Mouse (Mus musculus): Measurements from ENCODE around the gene Ccnk. TPM values are rescaled to one million over a fixed set of nuclear protein-coding genes. Genes with fewer than 3 reads are reported as not detected.
A peak's percentile ranks its signal among the peaks of the same experiment; 100 is the strongest.

Gene Ccnk
- polyA plus RNA-seq, 1 experiment from 2014 or later: 4.3 TPM

DNA sequence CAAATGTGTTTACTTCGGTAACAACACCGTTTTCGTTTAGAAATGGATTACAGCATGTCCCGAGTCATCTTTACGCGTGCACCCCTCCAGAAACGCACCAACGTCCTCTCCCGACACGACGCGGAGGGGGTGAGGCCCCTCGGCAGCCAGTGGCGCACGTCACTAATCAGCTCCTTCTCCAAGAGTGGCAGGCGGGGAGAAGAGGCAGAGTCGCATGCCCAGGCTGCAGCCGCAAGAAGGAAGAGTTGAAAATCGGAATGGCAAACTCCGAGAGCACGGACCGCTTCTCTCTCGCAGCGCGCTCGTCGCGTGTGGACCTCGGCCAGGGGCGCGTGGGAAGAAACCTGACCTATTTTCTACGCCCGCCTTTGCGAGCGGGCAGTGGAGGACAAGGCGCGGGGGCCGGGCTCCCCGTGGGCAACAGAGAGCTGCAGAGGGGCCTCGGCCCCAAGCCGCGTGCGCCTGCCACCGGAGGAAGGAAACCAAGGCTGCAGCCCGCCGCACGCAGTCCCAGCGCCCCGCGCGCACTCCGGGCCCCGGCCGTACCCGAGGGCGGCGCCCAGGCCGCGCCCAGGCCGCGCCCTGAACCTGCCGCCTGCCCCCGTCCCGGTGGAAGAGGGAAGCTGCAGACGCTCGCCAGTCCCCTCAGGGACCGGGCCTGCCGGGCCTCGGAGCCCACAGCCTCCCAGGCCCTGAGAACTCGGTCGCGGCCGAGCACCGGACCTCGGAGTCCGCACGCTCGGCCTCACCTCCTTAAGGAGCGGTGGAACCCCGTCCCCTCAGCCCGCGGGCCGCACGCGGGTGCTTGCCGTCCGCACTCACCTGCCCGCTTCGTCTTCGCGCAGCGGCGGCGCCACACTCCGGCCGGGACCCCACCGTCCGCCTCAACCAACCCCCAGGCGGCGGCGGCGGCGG is 791 bp upstream of the Ccnk start:
- Histone ChIP-seq H3K27me3 (replicated peaks; ENCODE audit: control insufficient read depth, insufficient read depth, low read length) (no peaks in the 10 kb centered on the region), H3K4me2 (peak overlapping the region; percentile 86), H3K36me3 (ENCODE audit: control insufficient read depth, insufficient read depth, low read length) (0 out of 2 replicates have a peak, but pooled peaks cover 6% of the 10 kb centered on the region), H3K27ac (ENCODE audit: low read depth, low read length) (peak overlapping the region; percentile 91), H3K4me1 (replicated peaks; ENCODE audit: control insufficient read depth, insufficient read depth, low read length) (peaks cover 19% of the 10 kb centered on the region), H3K4me3 (ENCODE audit: low read depth, low read length) (peak overlapping the region; percentile 91), H3K9me3 (ENCODE audit: control insufficient read depth, low read length) (no peaks in the 10 kb centered on the region), H3K9ac (ENCODE audit: low read depth, low read length) (peak overlapping the region; percentile 98)
- under 1% methylated on average over 89 of the region's 103 CpGs for WGBS
- ATAC-seq (replicated peaks; ENCODE audit: low FRiP score) (peak; percentile 81), DNase-seq (ENCODE audit: low spot score) (peak; percentile 70)

DNA sequence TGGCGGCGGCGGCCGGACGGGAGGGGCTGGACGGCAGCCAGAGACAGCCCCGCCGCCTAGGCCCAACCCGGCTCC is 296 bp upstream of the Ccnk start, which contains the start of gene Setd3:
Gene Setd3 (minus strand): TSS at position 69 of the 75 bp plus-strand sequence.
- WGBS: 0% methylated on average over 7 of the region's 9 CpGs

DNA sequence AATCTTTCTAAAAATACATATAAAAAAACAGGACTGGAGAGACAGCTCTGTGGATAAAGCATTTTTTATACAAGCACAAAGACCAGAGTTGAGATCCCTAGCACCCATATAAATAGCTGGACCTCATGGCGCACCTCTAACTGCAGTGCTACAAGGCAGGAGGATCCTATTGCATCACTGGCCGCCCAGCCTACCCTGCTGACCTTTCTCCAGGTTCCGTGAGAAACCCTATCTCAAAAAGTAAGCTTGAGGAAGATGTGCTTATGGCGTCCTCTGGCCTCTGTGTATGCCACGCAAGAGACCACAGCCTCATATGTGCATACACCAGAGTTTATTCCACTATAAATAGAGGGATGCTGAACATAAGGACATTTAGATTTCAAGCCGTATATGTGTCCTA is 2.3 kb downstream of the Ccnk start:
- peaks cover 19% of the 10 kb centered on the region for H3K36me3 ChIP-seq (ENCODE audit: control insufficient read depth, insufficient read depth, low read length)
- H3K27ac ChIP-seq (ENCODE audit: low read depth, low read length): no peak overlapping the region
- no peak overlapping the region for H3K4me3 ChIP-seq (ENCODE audit: low read depth, low read length)
- H3K4me2 ChIP-seq: no peak overlapping the region
- WGBS: 90% methylated on average over 6 of the region's 6 CpGs
- DNase-seq (ENCODE audit: low spot score) (no peak), ATAC-seq (replicated peaks; ENCODE audit: low FRiP score) (no peak)
- no peaks in the 10 kb centered on the region for H3K9me3 ChIP-seq (ENCODE audit: control insufficient read depth, low read length)
- peaks cover 15% of the 10 kb centered on the region for H3K4me1 ChIP-seq (replicated peaks; ENCODE audit: control insufficient read depth, insufficient read depth, low read length)
- H3K9ac ChIP-seq (ENCODE audit: low read depth, low read length): no peak overlapping the region
- H3K27me3 ChIP-seq (replicated peaks; ENCODE audit: control insufficient read depth, insufficient read depth, low read length): no peaks in the 10 kb centered on the region

More for the DNA sequence above, 296 bp upstream of the Ccnk start, which contains the start of gene Setd3:
- ATAC-seq (replicated peaks; ENCODE audit: low FRiP score) (no peak), DNase-seq (ENCODE audit: low spot score) (no peak)
- Histone ChIP-seq H3K4me1 (replicated peaks; ENCODE audit: control insufficient read depth, insufficient read depth, low read length) (peaks cover 19% of the 10 kb centered on the region), H3K4me3 (ENCODE audit: low read depth, low read length) (peak within 1 kb of the TSS; percentile 91), H3K36me3 (ENCODE audit: control insufficient read depth, insufficient read depth, low read length) (peaks cover 6% of the 10 kb centered on the region; the same call in 1 of the 2 replicates), H3K27ac (ENCODE audit: low read depth, low read length) (peak within 1 kb of the TSS; percentile 91), H3K9ac (ENCODE audit: low read depth, low read length) (peak within 1 kb of the TSS; percentile 98), H3K27me3 (replicated peaks; ENCODE audit: control insufficient read depth, insufficient read depth, low read length) (no peaks in the 10 kb centered on the region), H3K4me2 (peak within 1 kb of the TSS; percentile 86), H3K9me3 (ENCODE audit: control insufficient read depth, low read length) (no peaks in the 10 kb centered on the region)

DNA sequence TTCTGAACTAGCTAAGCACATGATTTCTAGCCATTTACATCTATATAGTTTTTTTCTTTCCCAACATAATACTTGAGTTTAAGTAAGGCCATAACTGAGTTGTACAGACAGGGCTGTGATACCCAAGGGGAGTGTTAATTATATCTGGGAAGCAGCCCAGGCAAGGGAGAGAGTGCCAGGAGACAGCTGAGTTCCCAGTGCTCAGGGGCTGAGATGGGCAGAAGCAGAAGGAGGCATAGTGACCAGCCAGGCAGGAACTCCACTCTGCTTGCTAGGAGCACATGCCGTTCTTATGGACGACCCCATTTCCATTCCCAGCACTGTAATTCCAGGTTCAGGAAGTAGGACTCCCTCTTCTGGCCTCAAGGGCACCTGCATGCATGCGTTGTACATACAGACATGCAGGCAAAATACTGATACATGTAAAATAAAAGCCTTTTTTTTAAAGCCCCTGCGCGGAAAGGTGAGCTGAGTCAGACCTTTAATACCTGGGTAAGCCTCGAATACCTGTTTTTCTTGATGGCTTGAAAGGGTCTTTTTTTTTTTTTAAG is 8.2 kb downstream of the Ccnk start:
- Histone ChIP-seq H3K9ac (ENCODE audit: low read depth, low read length) (no peak overlapping the region), H3K27me3 (replicated peaks; ENCODE audit: control insufficient read depth, insufficient read depth, low read length) (no peaks in the 10 kb centered on the region), H3K4me2 (no peak overlapping the region), H3K4me3 (ENCODE audit: low read depth, low read length) (no peak overlapping the region), H3K36me3 (ENCODE audit: control insufficient read depth, insufficient read depth, low read length) (peaks cover 36% of the 10 kb centered on the region), H3K27ac (ENCODE audit: low read depth, low read length) (no peak overlapping the region), H3K4me1 (replicated peaks; ENCODE audit: control insufficient read depth, insufficient read depth, low read length) (no peaks in the 10 kb centered on the region), H3K9me3 (ENCODE audit: control insufficient read depth, low read length) (no peaks in the 10 kb centered on the region)
- ATAC-seq (replicated peaks; ENCODE audit: low FRiP score) (no peak), DNase-seq (ENCODE audit: low spot score) (no peak)
- 91% methylated on average over 6 of the region's 6 CpGs for WGBS

DNA sequence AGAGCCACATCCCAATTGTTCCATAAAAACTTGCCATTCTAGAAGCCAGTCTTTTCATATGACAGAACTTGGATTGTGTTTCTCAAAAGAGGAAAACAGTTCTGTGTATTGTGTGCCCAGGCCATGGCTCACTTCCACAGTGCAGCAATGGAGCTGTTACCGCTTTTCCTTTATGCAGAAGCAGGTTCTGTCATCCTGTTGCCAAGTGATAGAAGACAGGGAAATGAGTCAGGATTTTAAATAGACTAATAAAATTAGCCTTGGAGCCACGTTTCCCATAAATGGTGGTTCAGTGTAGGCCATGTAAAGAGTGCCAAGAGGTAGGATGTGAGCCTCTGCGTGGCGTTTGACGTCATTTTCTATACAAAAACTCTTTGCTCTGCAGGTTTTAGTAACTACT is 14.5 kb downstream of the Ccnk start:
- DNase-seq (ENCODE audit: low spot score): no peak
- no peaks in the 10 kb centered on the region for H3K27me3 ChIP-seq (replicated peaks; ENCODE audit: control insufficient read depth, insufficient read depth, low read length)
- 93% methylated on average over 5 of the region's 5 CpGs for whole genome bisulfite sequencing
- peaks cover 49% of the 10 kb centered on the region for H3K36me3 ChIP-seq (ENCODE audit: control insufficient read depth, insufficient read depth, low read length)
- H3K4me2 ChIP-seq: no peak overlapping the region
- no peaks in the 10 kb centered on the region for H3K9me3 ChIP-seq (ENCODE audit: control insufficient read depth, low read length)
- no peak overlapping the region for H3K27ac ChIP-seq (ENCODE audit: low read depth, low read length)
- no peaks in the 10 kb centered on the region for H3K4me1 ChIP-seq (replicated peaks; ENCODE audit: control insufficient read depth, insufficient read depth, low read length)
- no peak overlapping the region for H3K4me3 ChIP-seq (ENCODE audit: low read depth, low read length)
- H3K9ac ChIP-seq (ENCODE audit: low read depth, low read length): no peak overlapping the region
- ATAC-seq (replicated peaks; ENCODE audit: low FRiP score): no peak

DNA sequence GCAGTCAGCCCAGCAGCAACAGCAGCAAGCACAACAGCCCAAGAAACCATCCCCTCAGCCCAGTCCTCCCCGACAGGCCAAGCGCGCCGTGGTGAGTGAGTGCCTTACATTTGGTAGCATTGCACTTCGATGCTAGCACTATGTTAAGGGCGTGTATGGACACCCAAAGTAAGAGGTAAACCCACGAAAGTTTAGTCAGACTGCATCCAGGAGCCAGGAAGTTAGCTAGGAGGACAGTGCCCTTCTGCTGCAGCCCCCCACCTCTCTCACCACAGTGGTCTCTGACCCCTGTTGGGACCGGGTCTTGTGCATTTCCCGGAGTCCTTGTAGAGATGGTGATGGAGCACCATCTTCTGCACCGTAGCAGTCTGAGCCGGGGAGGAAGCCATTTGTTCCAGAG is 16.4 kb downstream of the Ccnk start:
- ATAC-seq (replicated peaks; ENCODE audit: low FRiP score) (no peak), DNase-seq (ENCODE audit: low spot score) (no peak)
- Histone ChIP-seq H3K27me3 (replicated peaks; ENCODE audit: control insufficient read depth, insufficient read depth, low read length) (no peaks in the 10 kb centered on the region), H3K4me1 (replicated peaks; ENCODE audit: control insufficient read depth, insufficient read depth, low read length) (no peaks in the 10 kb centered on the region), H3K27ac (ENCODE audit: low read depth, low read length) (no peak overlapping the region), H3K9ac (ENCODE audit: low read depth, low read length) (no peak overlapping the region), H3K4me3 (ENCODE audit: low read depth, low read length) (no peak overlapping the region), H3K4me2 (no peak overlapping the region), H3K9me3 (ENCODE audit: control insufficient read depth, low read length) (no peaks in the 10 kb centered on the region), H3K36me3 (ENCODE audit: control insufficient read depth, insufficient read depth, low read length) (peaks cover 51% of the 10 kb centered on the region)
- 94% methylated on average over 11 of the region's 11 CpGs for WGBS

DNA sequence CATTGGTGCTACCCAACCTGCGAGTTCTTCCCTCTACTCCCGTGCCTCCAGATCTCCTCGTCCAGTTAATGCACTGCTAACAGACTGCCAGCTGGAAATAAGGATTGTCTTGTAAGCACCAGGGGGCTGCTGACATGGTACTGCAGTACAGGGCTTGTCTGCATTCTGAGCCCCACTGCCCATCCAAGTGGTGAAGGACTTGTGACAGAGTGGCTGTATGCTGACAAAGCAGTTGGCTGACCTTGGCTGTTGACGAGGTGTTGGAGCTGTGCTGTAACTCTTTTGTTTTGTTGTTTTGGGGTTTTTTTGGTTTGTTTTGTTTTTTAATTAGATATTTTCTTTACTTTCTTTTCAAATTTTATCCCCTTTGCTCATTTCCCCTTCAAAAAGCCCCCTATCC is 19.1 kb downstream of the Ccnk start:
- Histone ChIP-seq H3K4me3 (ENCODE audit: low read depth, low read length) (no peak overlapping the region), H3K9me3 (ENCODE audit: control insufficient read depth, low read length) (no peaks in the 10 kb centered on the region), H3K27me3 (replicated peaks; ENCODE audit: control insufficient read depth, insufficient read depth, low read length) (no peaks in the 10 kb centered on the region), H3K4me2 (no peak overlapping the region), H3K9ac (ENCODE audit: low read depth, low read length) (no peak overlapping the region), H3K27ac (ENCODE audit: low read depth, low read length) (no peak overlapping the region), H3K4me1 (replicated peaks; ENCODE audit: control insufficient read depth, insufficient read depth, low read length) (no peaks in the 10 kb centered on the region), H3K36me3 (ENCODE audit: control insufficient read depth, insufficient read depth, low read length) (peaks cover 57% of the 10 kb centered on the region)
- no peak for DNase-seq (ENCODE audit: low spot score)
- ATAC-seq (replicated peaks; ENCODE audit: low FRiP score): no peak
- WGBS: 86% methylated on average over 4 of the region's 4 CpGs

DNA sequence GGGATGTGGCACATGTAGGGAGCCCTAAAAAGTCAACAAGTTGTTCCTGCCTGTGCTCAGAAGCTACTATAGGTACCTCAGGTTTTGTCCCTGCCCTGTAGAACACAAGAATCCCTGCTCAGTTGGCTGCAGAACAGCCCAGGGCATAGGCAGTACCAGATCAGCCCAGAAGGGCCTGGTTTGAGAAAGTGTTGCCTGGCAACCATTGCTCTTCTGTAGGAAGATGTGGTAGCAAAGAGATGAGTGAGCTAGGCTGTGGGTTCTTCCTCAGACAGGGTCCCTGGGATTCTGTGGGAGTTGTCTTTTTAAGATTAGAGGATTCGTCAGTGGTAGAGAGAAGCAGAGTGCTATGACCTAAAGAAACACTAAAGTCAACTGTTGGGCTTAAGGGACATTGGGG is 20.7 kb downstream of the Ccnk start:
- Histone ChIP-seq H3K4me2 (no peak overlapping the region), H3K27ac (ENCODE audit: low read depth, low read length) (no peak overlapping the region), H3K9ac (ENCODE audit: low read depth, low read length) (no peak overlapping the region), H3K27me3 (replicated peaks; ENCODE audit: control insufficient read depth, insufficient read depth, low read length) (no peaks in the 10 kb centered on the region), H3K4me1 (replicated peaks; ENCODE audit: control insufficient read depth, insufficient read depth, low read length) (no peaks in the 10 kb centered on the region), H3K9me3 (ENCODE audit: control insufficient read depth, low read length) (no peaks in the 10 kb centered on the region), H3K36me3 (ENCODE audit: control insufficient read depth, insufficient read depth, low read length) (peaks cover 56% of the 10 kb centered on the region), H3K4me3 (ENCODE audit: low read depth, low read length) (no peak overlapping the region)
- ATAC-seq (replicated peaks; ENCODE audit: low FRiP score) (no peak), DNase-seq (ENCODE audit: low spot score) (no peak)
- WGBS: 76% methylated on average over 1 of the region's 1 CpGs

DNA sequence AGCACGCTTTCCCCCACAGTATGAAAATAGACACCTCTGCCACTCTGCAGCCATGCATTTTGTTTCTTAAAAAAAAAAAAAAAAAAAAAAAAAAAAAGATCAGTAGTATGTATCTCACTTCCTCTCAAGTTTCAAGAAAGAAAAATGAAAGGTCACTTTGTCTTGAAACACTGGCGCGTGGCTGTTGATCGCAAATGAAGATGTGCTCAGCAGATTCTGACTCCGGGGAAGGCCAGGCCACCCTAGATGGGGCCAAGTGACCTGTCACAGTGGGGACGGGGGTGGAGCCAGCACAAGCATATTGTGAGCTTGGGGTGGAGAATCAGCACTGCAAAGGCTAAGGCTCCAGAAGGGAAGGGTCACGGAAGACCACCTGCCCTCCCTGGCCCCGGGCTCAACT is 24.5 kb downstream of the Ccnk start:
- no peak overlapping the region for H3K4me2 ChIP-seq
- H3K27me3 ChIP-seq (replicated peaks; ENCODE audit: control insufficient read depth, insufficient read depth, low read length): no peaks in the 10 kb centered on the region
- 76% methylated on average over 8 of the region's 8 CpGs for WGBS
- peaks cover 30% of the 10 kb centered on the region for H3K36me3 ChIP-seq (ENCODE audit: control insufficient read depth, insufficient read depth, low read length)
- no peak overlapping the region for H3K9ac ChIP-seq (ENCODE audit: low read depth, low read length)
- peak; percentile 31 for DNase-seq (ENCODE audit: low spot score)
- H3K27ac ChIP-seq (ENCODE audit: low read depth, low read length): no peak overlapping the region
- no peak for ATAC-seq (replicated peaks; ENCODE audit: low FRiP score)
- H3K4me3 ChIP-seq (ENCODE audit: low read depth, low read length): no peak overlapping the region
- 0 out of 2 replicates have a peak, but pooled peaks cover 1% of the 10 kb centered on the region for H3K4me1 ChIP-seq (replicated peaks; ENCODE audit: control insufficient read depth, insufficient read depth, low read length)
- no peaks in the 10 kb centered on the region for H3K9me3 ChIP-seq (ENCODE audit: control insufficient read depth, low read length)
